Mouse (Mus musculus): ENCODE measurements at regions not wholly inside any gene's neighbourhood (a gene's known extent, or its start where the extent isn't known, plus 50 kb on each side); places are given as distances from the start of the nearest gene placed in this dataset.

DNA sequence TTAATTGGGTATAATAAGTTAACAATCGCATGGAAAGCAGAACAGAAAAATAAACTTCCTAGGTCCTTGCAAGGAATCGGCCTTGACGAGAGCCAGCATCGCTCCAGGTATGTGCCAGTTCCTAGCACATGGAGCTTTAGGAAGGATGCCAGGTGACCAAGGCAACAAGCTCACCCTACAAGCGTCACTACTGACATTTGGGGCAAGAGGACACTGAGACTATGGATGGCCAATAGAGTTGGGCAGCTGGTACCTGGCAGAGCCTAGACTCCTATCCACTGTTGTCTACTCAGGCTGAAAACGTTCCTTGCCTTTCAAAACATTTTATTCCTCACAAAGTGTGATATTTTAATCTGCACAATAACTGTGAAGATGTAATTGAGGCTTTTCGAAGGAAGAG lies 124.6 kb upstream of the Ufm1 start:
- no peak for DNase-seq
- no peaks in the 10 kb centered on the region for H3K27me3 ChIP-seq (replicated peaks; ENCODE audit: control insufficient read depth, insufficient read depth, low read length)
- H3K4me3 ChIP-seq (ENCODE audit: insufficient read depth, low read depth, low read length): no peak overlapping the region
- TF ChIP-seq CTCF (conservative IDR thresholded peaks at IDR 0.05; ENCODE audit: insufficient read depth, insufficient read length, low read depth, low read length) (no peak), POLR2A (IDR thresholded peaks at IDR 0.05; ENCODE audit: low read depth, low read length) (no peak)
- H3K36me3 ChIP-seq (ENCODE audit: control insufficient read depth, insufficient read depth, low read length): no peaks in the 10 kb centered on the region
- H3K27ac ChIP-seq (ENCODE audit: insufficient read depth, low read depth, low read length): no peak overlapping the region
- 70% methylated on average over 7 of the region's 7 CpGs for WGBS
- H3K4me1 ChIP-seq (ENCODE audit: control insufficient read depth, insufficient read depth, low read length): no peaks in the 10 kb centered on the region

DNA sequence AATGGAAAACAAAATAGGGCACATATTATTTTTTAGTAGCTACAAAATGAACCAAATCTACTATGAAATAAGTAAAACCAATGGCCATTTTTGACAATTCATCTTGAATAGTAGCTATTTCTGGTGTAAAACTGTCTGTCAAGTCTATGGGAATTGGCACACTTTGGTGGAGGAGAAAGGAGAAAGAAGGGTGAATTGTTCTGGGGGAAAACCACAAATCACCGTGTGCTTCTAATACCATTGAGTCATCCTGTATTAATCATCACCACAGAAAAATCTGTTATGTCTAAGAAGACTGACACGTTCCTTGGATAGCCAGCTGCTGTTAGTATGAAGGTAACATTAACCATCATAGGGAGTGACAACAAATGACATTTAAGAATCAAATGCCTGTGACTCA lies 123.7 kb upstream of the Ufm1 start:
- H3K27ac ChIP-seq (ENCODE audit: insufficient read depth, low read depth, low read length): no peak overlapping the region
- no peaks in the 10 kb centered on the region for H3K27me3 ChIP-seq (replicated peaks; ENCODE audit: control insufficient read depth, insufficient read depth, low read length)
- H3K36me3 ChIP-seq (ENCODE audit: control insufficient read depth, insufficient read depth, low read length): no peaks in the 10 kb centered on the region
- H3K4me3 ChIP-seq (ENCODE audit: insufficient read depth, low read depth, low read length): no peak overlapping the region
- H3K4me1 ChIP-seq (ENCODE audit: control insufficient read depth, insufficient read depth, low read length): no peaks in the 10 kb centered on the region
- no peak for TF ChIP-seq CTCF (conservative IDR thresholded peaks at IDR 0.05; ENCODE audit: insufficient read depth, insufficient read length, low read depth, low read length)
- no peak for TF ChIP-seq POLR2A (IDR thresholded peaks at IDR 0.05; ENCODE audit: low read depth, low read length)
- WGBS: 86% methylated on average over 2 of the region's 2 CpGs
- DNase-seq: no peak

DNA sequence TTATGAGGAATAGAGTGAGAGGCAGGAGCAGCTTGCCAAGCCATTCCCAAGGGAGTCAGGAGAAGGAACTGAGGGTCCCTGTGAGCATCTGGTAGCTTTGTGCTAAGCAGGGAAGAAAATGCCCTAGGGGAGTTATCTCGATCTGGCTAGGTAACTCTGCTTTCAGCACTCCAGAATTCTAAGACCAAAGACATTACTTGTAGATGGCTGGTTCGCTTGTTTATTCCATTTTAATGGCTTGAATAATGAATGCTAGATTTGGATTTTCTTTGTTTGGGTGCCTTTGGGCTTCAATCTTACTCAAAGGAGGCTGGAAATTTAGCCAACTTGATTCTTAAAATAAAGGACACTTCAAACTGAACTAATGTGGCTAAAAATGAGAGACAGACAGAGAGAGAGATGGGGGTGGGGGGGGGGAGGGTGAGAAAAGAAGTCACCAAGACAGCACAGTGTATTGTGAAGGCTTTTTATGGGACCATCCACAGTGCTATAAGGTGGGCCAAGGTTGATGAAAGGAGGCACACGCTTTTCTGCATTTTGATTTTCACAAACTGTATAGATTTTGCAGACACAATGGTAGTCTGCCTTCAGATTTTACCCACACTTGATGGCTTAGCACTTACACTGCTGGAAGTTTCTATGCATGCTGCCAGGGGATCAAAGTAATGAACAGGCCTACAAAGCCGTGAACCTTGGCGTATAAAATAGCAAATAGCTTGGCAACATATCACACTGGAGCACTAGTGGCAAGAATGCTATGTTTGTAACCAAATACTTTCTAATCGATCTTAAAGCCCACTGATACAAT lies 121.3 kb upstream of the Ufm1 start:
- no peak for DNase-seq
- TF ChIP-seq POLR2A (IDR thresholded peaks at IDR 0.05; ENCODE audit: low read depth, low read length) (no peak), CTCF (conservative IDR thresholded peaks at IDR 0.05; ENCODE audit: insufficient read depth, insufficient read length, low read depth, low read length) (no peak)
- Histone ChIP-seq H3K36me3 (ENCODE audit: control insufficient read depth, insufficient read depth, low read length) (no peaks in the 10 kb centered on the region), H3K27me3 (replicated peaks; ENCODE audit: control insufficient read depth, insufficient read depth, low read length) (no peaks in the 10 kb centered on the region), H3K4me3 (ENCODE audit: insufficient read depth, low read depth, low read length) (no peak overlapping the region), H3K27ac (ENCODE audit: insufficient read depth, low read depth, low read length) (no peak overlapping the region), H3K4me1 (ENCODE audit: control insufficient read depth, insufficient read depth, low read length) (no peaks in the 10 kb centered on the region)
- 90% methylated on average over 6 of the region's 6 CpGs for WGBS

GRCm38 (mm10) chr3:53982311-53982710 lies 118.7 kb upstream of the Ufm1 start:
- no peak for DNase-seq
- Histone ChIP-seq H3K27ac (ENCODE audit: insufficient read depth, low read depth, low read length) (no peak overlapping the region), H3K4me1 (ENCODE audit: control insufficient read depth, insufficient read depth, low read length) (no peaks in the 10 kb centered on the region), H3K36me3 (ENCODE audit: control insufficient read depth, insufficient read depth, low read length) (no peaks in the 10 kb centered on the region), H3K4me3 (ENCODE audit: insufficient read depth, low read depth, low read length) (no peak overlapping the region), H3K27me3 (replicated peaks; ENCODE audit: control insufficient read depth, insufficient read depth, low read length) (no peaks in the 10 kb centered on the region)
- TF ChIP-seq CTCF (conservative IDR thresholded peaks at IDR 0.05; ENCODE audit: insufficient read depth, insufficient read length, low read depth, low read length) (no peak), POLR2A (IDR thresholded peaks at IDR 0.05; ENCODE audit: low read depth, low read length) (no peak)
- 90% methylated on average over 8 of the region's 8 CpGs for WGBS

- Histone ChIP-seq H3K4me1 (ENCODE audit: control insufficient read depth, insufficient read depth, low read length) (no peaks in the 10 kb centered on the region), H3K27me3 (replicated peaks; ENCODE audit: control insufficient read depth, insufficient read depth, low read length) (no peaks in the 10 kb centered on the region)
- TF ChIP-seq CTCF (conservative IDR thresholded peaks at IDR 0.05; ENCODE audit: insufficient read depth, insufficient read length, low read depth, low read length) (no peak), POLR2A (IDR thresholded peaks at IDR 0.05; ENCODE audit: low read depth, low read length) (no peak)
These were observed 118.0 kb upstream of the Ufm1 start for GRCm38 (mm10) chr3:53981585-53981984.

DNA sequence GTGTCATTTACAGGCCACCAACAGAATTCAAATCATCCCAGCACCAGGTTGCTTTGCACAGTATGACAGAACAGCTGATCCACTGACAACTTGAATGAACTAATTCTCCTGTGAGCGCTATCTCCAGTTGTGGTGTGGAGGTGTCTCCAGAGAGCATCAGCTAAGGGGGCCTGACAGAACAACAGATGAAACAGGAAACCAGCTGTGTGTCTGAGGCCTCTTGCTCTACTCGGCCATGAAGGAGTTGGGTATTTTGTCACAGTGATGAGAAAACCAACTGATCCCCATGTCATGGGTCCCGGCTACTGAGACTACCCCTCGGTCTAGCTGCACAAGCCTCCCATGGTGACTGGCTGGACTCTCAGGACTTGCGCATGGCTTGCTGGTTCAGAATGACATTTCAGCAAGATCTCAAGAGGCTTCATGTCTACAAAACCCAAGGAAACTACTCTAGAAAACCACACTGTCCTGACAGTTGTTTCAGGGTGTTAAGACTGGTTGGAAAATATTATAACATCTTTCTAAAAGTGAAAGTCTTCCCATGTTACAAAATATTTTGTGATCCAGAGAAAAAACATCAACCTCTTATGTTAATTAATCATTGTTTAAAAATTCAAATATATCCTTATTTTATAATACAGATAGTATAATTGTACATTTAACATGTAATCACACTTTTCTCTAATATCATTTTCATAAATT lies 113.9 kb upstream of the Ufm1 start:
- no peaks in the 10 kb centered on the region for H3K27me3 ChIP-seq (replicated peaks; ENCODE audit: control insufficient read depth, insufficient read depth, low read length)
- TF ChIP-seq CTCF (conservative IDR thresholded peaks at IDR 0.05; ENCODE audit: insufficient read depth, insufficient read length, low read depth, low read length): no peak
- TF ChIP-seq POLR2A (IDR thresholded peaks at IDR 0.05; ENCODE audit: low read depth, low read length): no peak
- 70% methylated on average over 5 of the region's 5 CpGs for WGBS
- H3K27ac ChIP-seq (ENCODE audit: insufficient read depth, low read depth, low read length): no peak overlapping the region
- H3K36me3 ChIP-seq (ENCODE audit: control insufficient read depth, insufficient read depth, low read length): no peaks in the 10 kb centered on the region
- no peak overlapping the region for H3K4me3 ChIP-seq (ENCODE audit: insufficient read depth, low read depth, low read length)
- no peak for DNase-seq
- H3K4me1 ChIP-seq (ENCODE audit: control insufficient read depth, insufficient read depth, low read length): no peaks in the 10 kb centered on the region

More at GRCm38 (mm10) chr3:53981585-53981984, 118.0 kb upstream of the Ufm1 start:
- DNase-seq: no peak
- no peaks in the 10 kb centered on the region for H3K36me3 ChIP-seq (ENCODE audit: control insufficient read depth, insufficient read depth, low read length)
- no peak overlapping the region for H3K27ac ChIP-seq (ENCODE audit: insufficient read depth, low read depth, low read length)
- H3K4me3 ChIP-seq (ENCODE audit: insufficient read depth, low read depth, low read length): no peak overlapping the region

- TF ChIP-seq POLR2A (IDR thresholded peaks at IDR 0.05; ENCODE audit: low read depth, low read length) (no peak), CTCF (conservative IDR thresholded peaks at IDR 0.05; ENCODE audit: insufficient read depth, insufficient read length, low read depth, low read length) (no peak)
- Histone ChIP-seq H3K27ac (ENCODE audit: insufficient read depth, low read depth, low read length) (no peak overlapping the region), H3K4me1 (ENCODE audit: control insufficient read depth, insufficient read depth, low read length) (no peaks in the 10 kb centered on the region), H3K36me3 (ENCODE audit: control insufficient read depth, insufficient read depth, low read length) (no peaks in the 10 kb centered on the region), H3K4me3 (ENCODE audit: insufficient read depth, low read depth, low read length) (no peak overlapping the region), H3K27me3 (replicated peaks; ENCODE audit: control insufficient read depth, insufficient read depth, low read length) (no peaks in the 10 kb centered on the region)
- WGBS: 18% methylated on average over 10 of the region's 10 CpGs
- DNase-seq: no peak
These were observed 111.4 kb upstream of the Ufm1 start for GRCm38 (mm10) chr3:53974905-53975551.
